Mouse (Mus musculus) E14TG2a.4 (cell line): ENCODE measurements around the gene Fam49a.

Source experiments
- CTCF ChIP-seq: conservative IDR thresholded peaks from 2 replicates; pipeline ENCODE4 v1.5.1; 2014; ENCODE audit warnings: low read length
- NANOG ChIP-seq: IDR thresholded peaks from 2 replicates; pipeline ENCODE4 v1.6.1; 2014; ENCODE audit warnings: borderline replicate concordance, low read length, mixed read lengths

DNA sequence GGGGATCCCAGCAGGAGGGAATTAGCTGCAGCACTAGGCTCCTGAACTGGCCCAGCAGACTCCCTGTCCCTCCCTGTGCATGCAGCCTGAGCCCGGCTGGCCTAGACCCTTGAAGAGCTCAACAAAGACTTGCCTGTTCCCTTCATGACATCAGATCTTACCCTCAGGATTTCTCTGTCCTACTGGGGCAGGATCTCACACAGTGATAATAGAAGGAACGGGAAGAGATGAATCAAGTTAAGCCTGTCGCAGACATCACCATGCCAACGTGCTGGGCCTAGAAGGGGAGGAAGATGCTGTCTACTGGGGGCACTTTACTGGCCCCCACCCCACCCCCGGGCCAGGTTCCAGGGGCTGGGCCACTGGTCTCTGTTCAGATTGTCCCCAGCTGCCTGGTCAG lies 53.1 kb downstream of the Fam49a start:
- TF ChIP-seq CTCF, result no peak
- TF ChIP-seq NANOG, result no peak
